Mouse (Mus musculus) embryonic facial prominence, embryonic 15.5 days (tissue): ENCODE results near the gene Slc17a4. TPM values are rescaled to one million over a fixed set of nuclear protein-coding genes. Genes with fewer than 3 reads are reported as not detected.

Experiments
- ATAC-seq: fragments of 200-750 bp; cut with Nextera tagmentation; 2 replicates; pipeline ENCODE4 v1.8.0; 2017; ENCODE audit warnings: low read depth, moderate TSS enrichment; ENCODE audit not compliant: insufficient number of reproducible peaks, low FRiP score, low TSS enrichment
- H3K27ac ChIP-seq: fragments of 300-500 bp; sonication (generic); replicated peaks from 2 replicates; pipeline ENCODE4 v1.5.1; 2015; ENCODE audit warnings: mild to moderate bottlenecking, inconsistent platforms
- H3K27me3 ChIP-seq: fragments of 300-500 bp; sonication (generic); 2 replicates; pipeline ENCODE4 v1.6.1; 2015; ENCODE audit warnings: inconsistent platforms
- H3K36me3 ChIP-seq: fragments of 300-500 bp; sonication (generic); 2 replicates; pipeline ENCODE4 v1.6.1; 2015; ENCODE audit warnings: mild to moderate bottlenecking, inconsistent platforms
- H3K4me1 ChIP-seq: fragments of 300-500 bp; sonication (generic); 2 replicates; pipeline ENCODE4 v1.6.1; 2015; ENCODE audit warnings: inconsistent platforms
- H3K4me2 ChIP-seq: fragments of 300-500 bp; sonication (generic); replicated peaks from 2 replicates; pipeline ENCODE4 v1.6.1; 2015; ENCODE audit warnings: mild to moderate bottlenecking, inconsistent platforms
- H3K4me3 ChIP-seq: fragments of 300-500 bp; sonication (generic); replicated peaks from 2 replicates; pipeline ENCODE4 v1.5.1; 2015; ENCODE audit warnings: mild to moderate bottlenecking, inconsistent platforms
- H3K9ac ChIP-seq: fragments of 300-500 bp; sonication (generic); 2 replicates; pipeline ENCODE4 v1.6.1; 2015; ENCODE audit warnings: inconsistent platforms
- H3K9me3 ChIP-seq: fragments of 300-500 bp; sonication (generic); replicated peaks from 2 replicates; pipeline ENCODE4 v1.6.1; 2016; ENCODE audit warnings: inconsistent platforms
- WGBS: fragments of 180-500 bp; shearing (Covaris S2); methylation state at CpG from one replicate; pipeline ENCODE4 v1.1.7; 2015; 5-methylcytosine and 5-hydroxymethylcytosine counted together
- polyA plus RNA-seq: library from polyadenylated mRNA; unstranded; fragments of >200 nt; fragmentation: Nextera tagmentation; extraction: Ambion mirVana; gene quantifications from 2 replicates; pipeline ENCODE4 v1.2.1, GENCODE M21; 2015

Slc17a4 gene
- polyA plus RNA-seq, 1 experiment from 2014 or later: not detected

GRCm38 (mm10) chr13:23930461-23930860 is 15.7 kb upstream of the Slc17a4 start:
- H3K4me2 ChIP-seq: no peak overlapping the region
- no peak for ATAC-seq
- no peak overlapping the region for H3K4me3 ChIP-seq
- H3K4me1 ChIP-seq: peaks cover 13% of the 10 kb centered on the region
- no peak overlapping the region for H3K27ac ChIP-seq
- no peaks in the 10 kb centered on the region for H3K9me3 ChIP-seq
- no peaks in the 10 kb centered on the region for H3K27me3 ChIP-seq
- no peaks in the 10 kb centered on the region for H3K36me3 ChIP-seq
- 82% methylated on average over 9 of the region's 9 CpGs for WGBS
- no peak overlapping the region for H3K9ac ChIP-seq

- H3K4me3 ChIP-seq: no peak overlapping the region
- H3K9me3 ChIP-seq: no peaks in the 10 kb centered on the region
- no peaks in the 10 kb centered on the region for H3K27me3 ChIP-seq
- ATAC-seq: no peak
- 43% methylated on average over 3 of the region's 3 CpGs for WGBS
- no peaks in the 10 kb centered on the region for H3K36me3 ChIP-seq
- H3K4me1 ChIP-seq: peaks cover 13% of the 10 kb centered on the region
- H3K4me2 ChIP-seq: no peak overlapping the region
- H3K9ac ChIP-seq: no peak overlapping the region
- H3K27ac ChIP-seq: no peak overlapping the region
Measured at GRCm38 (mm10) chr13:23928637-23929036, 13.8 kb upstream of the Slc17a4 start.

- Histone ChIP-seq H3K4me3 (no peak overlapping the region), H3K27ac (no peak overlapping the region), H3K27me3 (no peaks in the 10 kb centered on the region), H3K36me3 (no peaks in the 10 kb centered on the region), H3K4me2 (no peak overlapping the region), H3K4me1 (peaks cover 10% of the 10 kb centered on the region; the same call in 1 of the 2 replicates), H3K9ac (no peak overlapping the region), H3K9me3 (no peaks in the 10 kb centered on the region)
- ATAC-seq: no peak
- WGBS: 59% methylated on average over 2 of the region's 2 CpGs
Measured at GRCm38 (mm10) chr13:23925792-23926191, 11.0 kb upstream of the Slc17a4 start.

DNA sequence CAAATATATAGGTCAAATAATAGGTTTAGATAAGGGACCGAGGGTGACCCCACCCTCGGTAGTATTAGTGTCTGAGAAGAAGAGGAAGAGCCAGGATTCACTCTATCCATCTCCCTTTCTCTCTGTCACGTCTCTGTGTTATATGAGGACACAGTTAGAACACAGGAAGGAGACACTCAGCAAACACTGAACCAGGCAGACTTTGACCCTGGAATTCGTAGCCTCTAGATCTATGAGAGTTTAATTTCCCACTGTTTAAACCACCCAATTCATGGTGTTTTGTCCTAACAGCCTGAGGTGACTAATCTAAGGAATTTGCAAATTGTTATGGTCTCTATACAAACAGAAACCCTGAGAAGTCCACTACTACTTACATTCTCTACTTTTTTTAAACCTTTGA is 2.9 kb upstream of the Slc17a4 start:
- WGBS: 69% methylated on average over 4 of the region's 4 CpGs
- Histone ChIP-seq H3K4me3 (no peak overlapping the region), H3K4me2 (no peak overlapping the region), H3K9ac (no peak overlapping the region), H3K27me3 (no peaks in the 10 kb centered on the region), H3K9me3 (no peaks in the 10 kb centered on the region), H3K27ac (no peak overlapping the region), H3K4me1 (no peaks in the 10 kb centered on the region), H3K36me3 (no peaks in the 10 kb centered on the region)
- no peak for ATAC-seq

DNA sequence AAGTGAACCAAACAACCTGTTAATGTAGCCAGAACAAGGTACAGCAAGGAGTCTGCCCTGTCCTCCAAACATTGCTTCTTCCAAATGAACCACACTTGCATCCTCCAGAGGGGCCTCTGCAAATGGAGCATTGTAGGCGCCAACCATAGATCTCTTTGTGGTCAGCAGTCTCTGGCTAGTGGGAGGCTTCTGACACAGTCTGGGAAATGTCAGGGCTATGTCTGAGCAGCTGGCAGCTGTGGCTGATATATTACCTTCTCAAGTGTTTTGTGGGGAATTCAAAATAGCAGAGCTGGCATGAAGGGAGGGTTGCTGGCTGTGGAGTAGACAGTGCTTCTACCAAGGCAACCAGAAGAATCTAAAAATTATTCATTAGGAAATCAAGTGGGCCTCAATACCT is 1.3 kb upstream of the Slc17a4 start:
- ATAC-seq: no peak
- no peaks in the 10 kb centered on the region for H3K27me3 ChIP-seq
- no peaks in the 10 kb centered on the region for H3K4me1 ChIP-seq
- no peak overlapping the region for H3K4me3 ChIP-seq
- H3K27ac ChIP-seq: no peak overlapping the region
- H3K9me3 ChIP-seq: no peaks in the 10 kb centered on the region
- no peaks in the 10 kb centered on the region for H3K36me3 ChIP-seq
- no peak overlapping the region for H3K4me2 ChIP-seq
- H3K9ac ChIP-seq: no peak overlapping the region
- WGBS: 66% methylated on average over 1 of the region's 1 CpGs

GRCm38 (mm10) chr13:23913791-23914306 is 960 bp downstream of the Slc17a4 start:
- Histone ChIP-seq H3K4me1 (no peaks in the 10 kb centered on the region), H3K4me3 (no peak overlapping the region), H3K36me3 (no peaks in the 10 kb centered on the region), H3K9ac (no peak overlapping the region), H3K4me2 (no peak overlapping the region), H3K27ac (no peak overlapping the region), H3K27me3 (no peaks in the 10 kb centered on the region), H3K9me3 (no peaks in the 10 kb centered on the region)
- ATAC-seq: no peak
- 61% methylated on average over 6 of the region's 6 CpGs for WGBS

- ATAC-seq: no peak
- 72% methylated on average over 5 of the region's 5 CpGs for WGBS
- no peaks in the 10 kb centered on the region for H3K36me3 ChIP-seq
- no peak overlapping the region for H3K4me2 ChIP-seq
- H3K27me3 ChIP-seq: no peaks in the 10 kb centered on the region
- no peak overlapping the region for H3K27ac ChIP-seq
- no peak overlapping the region for H3K9ac ChIP-seq
- H3K4me3 ChIP-seq: no peak overlapping the region
- H3K9me3 ChIP-seq: no peaks in the 10 kb centered on the region
- H3K4me1 ChIP-seq: no peaks in the 10 kb centered on the region
Measured at GRCm38 (mm10) chr13:23911335-23911734, 3.5 kb downstream of the Slc17a4 start.

DNA sequence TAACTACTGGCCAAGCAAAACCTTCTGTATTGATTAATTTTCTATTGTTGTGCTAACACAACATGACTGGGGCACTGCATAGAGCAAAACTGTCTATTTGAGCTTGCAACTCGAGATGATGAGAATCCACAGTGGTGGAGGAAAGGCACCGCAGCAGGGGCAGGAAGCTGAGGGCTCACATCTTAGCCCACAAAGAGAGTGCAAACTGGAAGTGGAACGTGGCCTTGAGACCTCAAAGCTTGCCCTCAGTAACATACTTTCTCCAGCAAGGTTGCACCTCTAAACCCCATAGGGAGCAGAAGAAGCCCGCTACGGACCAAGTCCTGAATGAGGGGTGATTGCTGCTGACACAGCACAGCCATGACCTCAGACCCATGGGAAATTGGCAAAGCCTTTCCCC is 4.7 kb downstream of the Slc17a4 start:
- Histone ChIP-seq H3K36me3 (no peaks in the 10 kb centered on the region), H3K9me3 (no peaks in the 10 kb centered on the region), H3K27me3 (no peaks in the 10 kb centered on the region), H3K27ac (no peak overlapping the region), H3K4me1 (no peaks in the 10 kb centered on the region), H3K9ac (no peak overlapping the region), H3K4me2 (no peak overlapping the region), H3K4me3 (no peak overlapping the region)
- no peak for ATAC-seq
- WGBS: 77% methylated on average over 5 of the region's 5 CpGs

GRCm38 (mm10) chr13:23906906-23907305 is 7.9 kb downstream of the Slc17a4 start:
- no peak for ATAC-seq
- Histone ChIP-seq H3K36me3 (no peaks in the 10 kb centered on the region), H3K4me2 (no peak overlapping the region), H3K9me3 (no peaks in the 10 kb centered on the region), H3K9ac (no peak overlapping the region), H3K27ac (no peak overlapping the region), H3K4me3 (no peak overlapping the region), H3K27me3 (no peaks in the 10 kb centered on the region), H3K4me1 (no peaks in the 10 kb centered on the region)
- WGBS: 88% methylated on average over 5 of the region's 5 CpGs

- H3K36me3 ChIP-seq: no peaks in the 10 kb centered on the region
- no peaks in the 10 kb centered on the region for H3K9me3 ChIP-seq
- H3K4me2 ChIP-seq: no peak overlapping the region
- 31% methylated on average over 6 of the region's 6 CpGs for WGBS
- ATAC-seq: no peak
- no peak overlapping the region for H3K27ac ChIP-seq
- H3K4me3 ChIP-seq: no peak overlapping the region
- H3K9ac ChIP-seq: no peak overlapping the region
- no peaks in the 10 kb centered on the region for H3K4me1 ChIP-seq
- H3K27me3 ChIP-seq: no peaks in the 10 kb centered on the region
Measured at GRCm38 (mm10) chr13:23898242-23898641, 16.6 kb downstream of the Slc17a4 start.

DNA sequence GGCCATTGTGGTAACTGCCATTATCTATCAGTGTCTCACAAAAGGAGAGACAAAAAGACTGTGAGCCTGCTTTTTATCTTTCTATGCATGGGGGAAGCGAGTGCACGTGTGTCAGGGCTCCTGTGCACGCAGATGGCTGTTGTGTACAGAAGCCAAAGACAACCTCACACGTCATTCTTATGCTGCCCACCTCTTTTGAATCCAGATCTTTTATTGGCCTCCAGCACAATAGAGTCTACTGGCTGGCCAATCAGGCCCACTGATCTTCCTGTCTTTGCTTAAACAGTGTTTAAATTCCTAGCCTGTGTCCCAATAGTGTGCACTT is 21.6 kb downstream of the Slc17a4 start:
- Histone ChIP-seq H3K36me3 (no peaks in the 10 kb centered on the region), H3K27ac (no peak overlapping the region), H3K9me3 (no peaks in the 10 kb centered on the region), H3K4me2 (no peak overlapping the region), H3K9ac (no peak overlapping the region), H3K27me3 (no peaks in the 10 kb centered on the region), H3K4me1 (no peaks in the 10 kb centered on the region), H3K4me3 (no peak overlapping the region)
- 58% methylated on average over 4 of the region's 4 CpGs for WGBS
- no peak for ATAC-seq

GRCm38 (mm10) chr13:23892592-23893268 is 22.1 kb downstream of the Slc17a4 start:
- H3K9ac ChIP-seq: no peak overlapping the region
- no peaks in the 10 kb centered on the region for H3K9me3 ChIP-seq
- 30% methylated on average over 9 of the region's 9 CpGs for WGBS
- no peaks in the 10 kb centered on the region for H3K4me1 ChIP-seq
- H3K4me3 ChIP-seq: no peak overlapping the region
- H3K36me3 ChIP-seq: no peaks in the 10 kb centered on the region
- H3K4me2 ChIP-seq: no peak overlapping the region
- H3K27ac ChIP-seq: no peak overlapping the region
- no peaks in the 10 kb centered on the region for H3K27me3 ChIP-seq
- ATAC-seq: no peak
